Comparison of ENCODE assay signal across 13 mouse cellular contexts in the genomic region with DNA sequence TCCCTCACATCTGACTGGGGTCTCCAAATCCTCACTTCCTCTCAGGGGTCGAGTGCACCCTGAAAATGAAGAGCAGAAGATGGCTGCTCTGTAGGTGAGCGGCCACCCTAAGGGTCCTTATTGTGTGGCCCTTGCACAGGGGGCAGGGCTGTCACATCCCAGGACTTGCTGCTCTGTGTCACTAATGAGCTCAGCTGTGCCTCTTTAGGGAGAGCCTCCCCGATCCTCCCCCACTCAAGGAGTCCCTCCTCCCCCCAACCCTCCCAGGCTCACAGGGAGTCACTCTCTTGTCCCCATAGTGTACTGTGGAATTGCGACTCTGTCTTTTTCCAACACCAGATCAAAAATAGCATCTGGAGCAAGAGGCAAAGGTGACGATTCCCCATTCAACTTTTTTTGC.
DNase-seq lines count a peak whose midpoint lies in the region; ATAC-seq and TF ChIP-seq lines count a peak whose summit lies in the region.
"Had no signal": no experiment of that assay in that cellular context is flagged by ENCODE, and none has a peak within 500 bp of the region (broad histone marks: within the 10 kb centered on the region; RNA-seq: fewer than 3 reads in every experiment).

No protein-coding gene starts in this region.

- no peaks in the 10 kb centered on the region for H3K27me3 ChIP-seq in embryonic facial prominence, embryonic 15.5 days
- no peaks in the 10 kb centered on the region for H3K27me3 ChIP-seq in embryonic facial prominence, embryonic 10.5 days (replicated peaks; ENCODE audit: low read depth, poor library complexity, severe bottlenecking)
- no peaks in the 10 kb centered on the region for H3K27me3 ChIP-seq in heart, postnatal 0 days (ENCODE audit: control insufficient read depth, insufficient read depth, low read length)
- H3K27me3 ChIP-seq in limb, embryonic 12.5 days, result no peaks in the 10 kb centered on the region
- H3K27me3 ChIP-seq in limb, embryonic 10.5 days (ENCODE audit: low read depth, poor library complexity, severe bottlenecking), result no peaks in the 10 kb centered on the region
- H3K27me3 ChIP-seq: CH12.LX; limb, embryonic 15.5 days had no signal

- 61% methylated on average over 5 of the region's 5 CpGs for WGBS in embryonic facial prominence, embryonic 15.5 days
- 62% methylated on average over 5 of the region's 5 CpGs for WGBS in embryonic facial prominence, embryonic 10.5 days
- 31% methylated on average over 5 of the region's 5 CpGs for WGBS in heart, postnatal 0 days
- 55% methylated on average over 5 of the region's 5 CpGs for WGBS in limb, embryonic 12.5 days
- 69% methylated on average over 5 of the region's 5 CpGs for WGBS in limb, embryonic 10.5 days

- ATAC-seq in embryonic facial prominence, embryonic 15.5 days (ENCODE audit: insufficient number of reproducible peaks, low FRiP score, low TSS enrichment, low read depth), result 0 out of 2 replicates have a peak, but pooled peaks have one; percentile 19
- ATAC-seq in heart, postnatal 0 days (ENCODE audit: insufficient read depth, low read depth), result no peak
- no peak for ATAC-seq in limb, embryonic 12.5 days (ENCODE audit: insufficient number of reproducible peaks, insufficient read depth, low FRiP score, low TSS enrichment, low read depth)

- no peaks in the 10 kb centered on the region for H3K9me3 ChIP-seq in embryonic facial prominence, embryonic 15.5 days (replicated peaks)
- no peaks in the 10 kb centered on the region for H3K9me3 ChIP-seq in embryonic facial prominence, embryonic 10.5 days
- H3K9me3 ChIP-seq in heart, postnatal 0 days (replicated peaks; ENCODE audit: control insufficient read depth, low read length), result no peaks in the 10 kb centered on the region
- no peaks in the 10 kb centered on the region for H3K9me3 ChIP-seq in limb, embryonic 12.5 days
- no peaks in the 10 kb centered on the region for H3K9me3 ChIP-seq in limb, embryonic 10.5 days (replicated peaks)
- H3K9me3 ChIP-seq: limb, embryonic 15.5 days had no signal

- peaks cover under 1% of the 10 kb centered on the region; the same call in 1 of the 2 replicates for H3K4me1 ChIP-seq in embryonic facial prominence, embryonic 15.5 days
- peaks cover 16% of the 10 kb centered on the region for H3K4me1 ChIP-seq in embryonic facial prominence, embryonic 10.5 days
- peaks cover 9% of the 10 kb centered on the region for H3K4me1 ChIP-seq in heart, postnatal 0 days (ENCODE audit: control insufficient read depth, insufficient read depth)
- H3K4me1 ChIP-seq in limb, embryonic 12.5 days (replicated peaks), result peaks cover 12% of the 10 kb centered on the region
- H3K4me1 ChIP-seq in limb, embryonic 10.5 days, result peaks cover 8% of the 10 kb centered on the region; the same call in 1 of the 2 replicates

- intact Hi-C loops in heart, postnatal 36 days (cut with DNase I), result no loop called here

- no peak overlapping the region for H3K4me3 ChIP-seq in embryonic facial prominence, embryonic 15.5 days (replicated peaks)
- H3K4me3 ChIP-seq in embryonic facial prominence, embryonic 10.5 days, result no peak overlapping the region
- H3K4me3 ChIP-seq in heart, postnatal 0 days (ENCODE audit: low read depth, low read length), result no peak overlapping the region
- H3K4me3 ChIP-seq in limb, embryonic 12.5 days (replicated peaks), result no peak overlapping the region
- H3K4me3 ChIP-seq in limb, embryonic 10.5 days, result no peak overlapping the region
- H3K4me3 ChIP-seq: limb, embryonic 15.5 days had no signal

- no peak for DNase-seq in embryonic facial prominence, embryonic 10.5 days (ENCODE audit: low spot score)
- DNase-seq in heart, postnatal 0 days (ENCODE audit: low spot score), result peak; percentile 24
- DNase-seq in heart, postnatal 36 days, result no peak
- DNase-seq in limb, embryonic 10.5 days (ENCODE audit: low spot score), result no peak
- DNase-seq in kidney, postnatal 4 days, result peak; percentile 53 to 58
- no peak for DNase-seq in right cerebral cortex, postnatal 10 days (ENCODE audit: low spot score in 2 of 2)
- DNase-seq: cerebellum, adult 11-12 months; lung, postnatal 14 days; thymus, postnatal 25 days had no signal

- H3K27ac ChIP-seq in embryonic facial prominence, embryonic 15.5 days (replicated peaks), result no peak overlapping the region
- no peak overlapping the region for H3K27ac ChIP-seq in embryonic facial prominence, embryonic 10.5 days (replicated peaks)
- H3K27ac ChIP-seq in heart, postnatal 0 days (ENCODE audit: low read depth), result no peak overlapping the region; the same call in 1 of the 2 replicates
- H3K27ac ChIP-seq in limb, embryonic 12.5 days, result 0 out of 2 replicates have a peak overlapping the region, but pooled peaks have one; percentile 2
- H3K27ac ChIP-seq in limb, embryonic 10.5 days, result no peak overlapping the region
- H3K27ac ChIP-seq: limb, embryonic 15.5 days had no signal

- TF ChIP-seq CTCF in heart, postnatal 0 days (IDR thresholded peaks at IDR 0.05; ENCODE audit: low read depth), result no peak

- H3K36me3 ChIP-seq in embryonic facial prominence, embryonic 15.5 days, result no peaks in the 10 kb centered on the region
- H3K36me3 ChIP-seq in embryonic facial prominence, embryonic 10.5 days (replicated peaks), result peaks cover 28% of the 10 kb centered on the region
- H3K36me3 ChIP-seq in heart, postnatal 0 days (replicated peaks; ENCODE audit: control insufficient read depth, insufficient read depth, low read length), result no peaks in the 10 kb centered on the region
- 0 out of 2 replicates have a peak, but pooled peaks cover 9% of the 10 kb centered on the region for H3K36me3 ChIP-seq in limb, embryonic 12.5 days
- peaks cover 19% of the 10 kb centered on the region for H3K36me3 ChIP-seq in limb, embryonic 10.5 days

- no peak overlapping the region for H3K4me2 ChIP-seq in embryonic facial prominence, embryonic 15.5 days (replicated peaks)
- H3K4me2 ChIP-seq in heart, postnatal 0 days (ENCODE audit: low read depth, low read length), result no peak overlapping the region
- H3K4me2 ChIP-seq in limb, embryonic 12.5 days, result no peak overlapping the region
- H3K4me2 ChIP-seq: limb, embryonic 15.5 days had no signal

- TF ChIP-seq EP300 in heart, postnatal 0 days (IDR thresholded peaks at IDR 0.05; ENCODE audit: low read depth), result no peak

- H3K9ac ChIP-seq in embryonic facial prominence, embryonic 15.5 days, result no peak overlapping the region
- H3K9ac ChIP-seq in heart, postnatal 0 days (replicated peaks; ENCODE audit: low read depth, low read length), result no peak overlapping the region
- H3K9ac ChIP-seq in limb, embryonic 12.5 days (replicated peaks), result no peak overlapping the region
- H3K9ac ChIP-seq: limb, embryonic 15.5 days had no signal

Comparison
In these comparisons a context has a peak if more than half of its experiments do, and no peak if none do; other contexts are left out.
1. DNase-seq: peak in heart, postnatal 0 days (single experiment) and kidney, postnatal 4 days (2 of 2); none in embryonic facial prominence, embryonic 10.5 days (single experiment), heart, postnatal 36 days (0 of 2), limb, embryonic 10.5 days (single experiment) and right cerebral cortex, postnatal 10 days (0 of 2).